Mouse (Mus musculus): ENCODE measurements around the gene Tle4. TPM values are rescaled to one million over a fixed set of nuclear protein-coding genes. Genes with fewer than 3 reads are reported as not detected.

The Tle4 gene
- polyA plus RNA-seq, 1 experiment from 2014 or later = 44.7 TPM

- Histone ChIP-seq H3K27ac (ENCODE audit: low read depth, low read length) (peak overlapping the region; percentile 99), H3K9ac (ENCODE audit: low read length) (peak overlapping the region; percentile 87), H3K36me3 (ENCODE audit: control insufficient read depth, insufficient read depth, low read length) (no peaks in the 10 kb centered on the region), H3K4me3 (ENCODE audit: low read depth, low read length) (peak overlapping the region; percentile 89), H3K9me3 (ENCODE audit: control insufficient read depth, low read length) (no peaks in the 10 kb centered on the region), H3K4me1 (replicated peaks; ENCODE audit: control insufficient read depth, insufficient read depth, low read length) (peaks cover 13% of the 10 kb centered on the region), H3K4me2 (ENCODE audit: low read depth, low read length, severe bottlenecking) (peak overlapping the region; percentile 54), H3K27me3 (ENCODE audit: control insufficient read depth, insufficient read depth, low read length) (no peaks in the 10 kb centered on the region)
- 0% methylated on average over 12 of the region's 12 CpGs for WGBS
- ATAC-seq (replicated peaks; ENCODE audit: low FRiP score) (no peak), DNase-seq (ENCODE audit: low spot score) (no peak)
These were observed 1.4 kb downstream of the Tle4 start for GRCm38 (mm10) chr19:14596358-14596940.

DNA sequence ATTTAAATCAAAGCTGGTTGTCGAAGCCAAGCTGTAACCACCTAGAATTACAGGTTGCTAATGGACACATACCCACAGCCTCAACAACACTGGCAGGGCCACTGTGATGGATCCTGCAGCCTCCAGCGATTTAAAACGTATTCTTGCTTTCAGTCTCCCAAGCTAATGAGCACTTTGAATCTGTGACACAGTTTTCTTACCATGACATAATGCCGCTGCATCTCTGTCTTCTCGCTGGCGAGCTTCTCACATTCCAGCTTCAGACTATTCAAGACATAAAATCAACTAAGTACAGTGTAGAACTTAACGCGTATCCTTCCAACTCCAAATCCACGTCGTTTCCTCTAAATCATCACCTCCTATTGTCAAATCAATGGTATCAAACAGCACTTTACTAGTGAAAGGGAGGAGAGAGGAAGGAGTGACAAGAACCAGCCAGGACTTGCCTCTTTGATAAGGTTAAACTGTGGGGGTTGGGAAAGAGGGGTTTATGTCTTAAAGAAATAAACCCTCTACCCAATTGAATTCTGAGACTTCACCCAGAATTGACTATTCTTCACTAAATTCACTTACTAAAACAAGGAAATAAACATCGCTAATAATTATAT lies 2.4 kb downstream of the Tle4 start:
- H3K27me3 ChIP-seq (ENCODE audit: control insufficient read depth, insufficient read depth, low read length) = no peaks in the 10 kb centered on the region
- H3K4me2 ChIP-seq (ENCODE audit: low read depth, low read length, severe bottlenecking) = peak overlapping the region; percentile 54
- H3K9ac ChIP-seq (ENCODE audit: low read length) = peak overlapping the region; percentile 48
- H3K4me1 ChIP-seq (replicated peaks; ENCODE audit: control insufficient read depth, insufficient read depth, low read length) = peaks cover 13% of the 10 kb centered on the region
- 11% methylated on average over 11 of the region's 11 CpGs for WGBS
- no peaks in the 10 kb centered on the region for H3K36me3 ChIP-seq (ENCODE audit: control insufficient read depth, insufficient read depth, low read length)
- H3K27ac ChIP-seq (ENCODE audit: low read depth, low read length) = no peak overlapping the region
- peak; percentile 54 for DNase-seq (ENCODE audit: low spot score)
- H3K9me3 ChIP-seq (ENCODE audit: control insufficient read depth, low read length) = no peaks in the 10 kb centered on the region
- peak overlapping the region; percentile 89 for H3K4me3 ChIP-seq (ENCODE audit: low read depth, low read length)
- ATAC-seq (replicated peaks; ENCODE audit: low FRiP score) = no peak

DNA sequence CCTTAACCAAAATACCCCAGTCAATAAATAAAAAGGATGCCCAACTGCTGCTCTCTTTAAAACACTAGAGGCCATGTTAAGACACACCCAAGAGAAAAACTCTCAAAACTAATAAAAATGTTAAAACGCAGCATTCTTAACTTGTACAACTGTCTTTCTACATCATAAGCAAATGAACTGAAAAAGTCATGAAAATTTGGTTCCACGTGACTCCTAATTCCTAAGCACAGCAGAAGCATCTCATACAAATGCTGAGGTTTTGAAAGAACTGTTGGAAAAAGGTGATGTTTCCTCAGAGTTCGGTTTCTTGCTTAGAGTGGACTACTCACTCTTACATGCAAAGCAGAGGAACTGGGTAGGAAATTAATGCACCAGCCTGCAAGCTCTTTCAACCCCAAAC lies 3.3 kb downstream of the Tle4 start:
- Histone ChIP-seq H3K36me3 (ENCODE audit: control insufficient read depth, insufficient read depth, low read length) (no peaks in the 10 kb centered on the region; the same call in 1 of the 2 replicates), H3K27me3 (ENCODE audit: control insufficient read depth, insufficient read depth, low read length) (no peaks in the 10 kb centered on the region), H3K4me1 (replicated peaks; ENCODE audit: control insufficient read depth, insufficient read depth, low read length) (peaks cover 12% of the 10 kb centered on the region), H3K4me3 (ENCODE audit: low read depth, low read length) (peak overlapping the region; percentile 89), H3K27ac (ENCODE audit: low read depth, low read length) (no peak overlapping the region), H3K9ac (ENCODE audit: low read length) (peak overlapping the region; percentile 39), H3K9me3 (ENCODE audit: control insufficient read depth, low read length) (no peaks in the 10 kb centered on the region), H3K4me2 (ENCODE audit: low read depth, low read length, severe bottlenecking) (peak overlapping the region; percentile 54)
- DNase-seq (ENCODE audit: low spot score) (no peak), ATAC-seq (replicated peaks; ENCODE audit: low FRiP score) (no peak)
- 58% methylated on average over 3 of the region's 3 CpGs for WGBS

GRCm38 (mm10) chr19:14591809-14592535 lies 5.9 kb downstream of the Tle4 start:
- no peak for ATAC-seq (replicated peaks; ENCODE audit: low FRiP score)
- H3K4me1 ChIP-seq (replicated peaks; ENCODE audit: control insufficient read depth, insufficient read depth, low read length) = peaks cover 18% of the 10 kb centered on the region
- H3K36me3 ChIP-seq (ENCODE audit: control insufficient read depth, insufficient read depth, low read length) = no peaks in the 10 kb centered on the region; the same call in 1 of the 2 replicates
- no peaks in the 10 kb centered on the region for H3K9me3 ChIP-seq (ENCODE audit: control insufficient read depth, low read length)
- H3K4me2 ChIP-seq (ENCODE audit: low read depth, low read length, severe bottlenecking) = peak overlapping the region; percentile 18; the same call in 1 of the 2 replicates
- no peak overlapping the region for H3K27ac ChIP-seq (ENCODE audit: low read depth, low read length)
- H3K27me3 ChIP-seq (ENCODE audit: control insufficient read depth, insufficient read depth, low read length) = no peaks in the 10 kb centered on the region
- H3K9ac ChIP-seq (ENCODE audit: low read length) = no peak overlapping the region
- no peak overlapping the region for H3K4me3 ChIP-seq (ENCODE audit: low read depth, low read length)
- DNase-seq (ENCODE audit: low spot score) = no peak
- WGBS = 55% methylated on average over 10 of the region's 10 CpGs

- no peaks in the 10 kb centered on the region for H3K9me3 ChIP-seq (ENCODE audit: control insufficient read depth, low read length)
- 31% methylated on average over 7 of the region's 7 CpGs for WGBS
- no peak overlapping the region for H3K4me2 ChIP-seq (ENCODE audit: low read depth, low read length, severe bottlenecking)
- no peak overlapping the region for H3K4me3 ChIP-seq (ENCODE audit: low read depth, low read length)
- H3K9ac ChIP-seq (ENCODE audit: low read length) = no peak overlapping the region
- no peaks in the 10 kb centered on the region for H3K27me3 ChIP-seq (ENCODE audit: control insufficient read depth, insufficient read depth, low read length)
- ATAC-seq (replicated peaks; ENCODE audit: low FRiP score) (peak; percentile 51; the same call in 1 of the 2 replicates), DNase-seq (ENCODE audit: low spot score) (no peak)
- no peak overlapping the region for H3K27ac ChIP-seq (ENCODE audit: low read depth, low read length)
- H3K4me1 ChIP-seq (replicated peaks; ENCODE audit: control insufficient read depth, insufficient read depth, low read length) = peaks cover 18% of the 10 kb centered on the region
- no peaks in the 10 kb centered on the region; the same call in 1 of the 2 replicates for H3K36me3 ChIP-seq (ENCODE audit: control insufficient read depth, insufficient read depth, low read length)
These were observed 7.7 kb downstream of the Tle4 start for GRCm38 (mm10) chr19:14590154-14590553.

- no peak overlapping the region for H3K4me2 ChIP-seq (ENCODE audit: low read depth, low read length, severe bottlenecking)
- WGBS = 53% methylated on average over 3 of the region's 3 CpGs
- no peak overlapping the region for H3K4me3 ChIP-seq (ENCODE audit: low read depth, low read length)
- no peaks in the 10 kb centered on the region; the same call in 1 of the 2 replicates for H3K36me3 ChIP-seq (ENCODE audit: control insufficient read depth, insufficient read depth, low read length)
- no peak for ATAC-seq (replicated peaks; ENCODE audit: low FRiP score)
- DNase-seq (ENCODE audit: low spot score) = peak; percentile 50
- peaks cover 16% of the 10 kb centered on the region for H3K4me1 ChIP-seq (replicated peaks; ENCODE audit: control insufficient read depth, insufficient read depth, low read length)
- no peak overlapping the region for H3K27ac ChIP-seq (ENCODE audit: low read depth, low read length)
- H3K9me3 ChIP-seq (ENCODE audit: control insufficient read depth, low read length) = no peaks in the 10 kb centered on the region
- H3K27me3 ChIP-seq (ENCODE audit: control insufficient read depth, insufficient read depth, low read length) = no peaks in the 10 kb centered on the region
- H3K9ac ChIP-seq (ENCODE audit: low read length) = no peak overlapping the region
These were observed 9.4 kb downstream of the Tle4 start for GRCm38 (mm10) chr19:14588221-14589123.

DNA sequence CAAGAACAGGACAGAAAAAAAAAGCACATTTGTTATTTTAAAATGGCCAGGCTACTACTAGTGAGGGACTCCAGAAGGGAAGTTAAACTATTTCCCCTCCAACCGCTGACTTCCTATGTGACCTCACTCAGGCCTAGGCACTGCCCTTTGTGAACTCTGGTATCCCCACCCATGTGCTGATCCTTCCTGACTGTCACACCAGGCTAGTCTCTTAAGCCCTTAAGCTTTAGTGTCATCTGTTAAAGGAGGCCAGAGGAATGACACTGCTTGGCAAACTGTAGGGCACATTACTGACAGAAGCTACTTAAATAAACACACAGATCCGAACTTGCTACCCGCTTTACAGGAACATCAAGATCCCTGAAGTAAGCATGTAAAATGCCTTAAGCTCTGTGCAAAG lies 11.7 kb downstream of the Tle4 start:
- H3K27me3 ChIP-seq (ENCODE audit: control insufficient read depth, insufficient read depth, low read length) = no peaks in the 10 kb centered on the region
- H3K36me3 ChIP-seq (ENCODE audit: control insufficient read depth, insufficient read depth, low read length) = no peaks in the 10 kb centered on the region; the same call in 1 of the 2 replicates
- no peak overlapping the region for H3K9ac ChIP-seq (ENCODE audit: low read length)
- H3K4me3 ChIP-seq (ENCODE audit: low read depth, low read length) = no peak overlapping the region
- no peaks in the 10 kb centered on the region for H3K9me3 ChIP-seq (ENCODE audit: control insufficient read depth, low read length)
- no peak overlapping the region for H3K4me2 ChIP-seq (ENCODE audit: low read depth, low read length, severe bottlenecking)
- WGBS = 84% methylated on average over 3 of the region's 3 CpGs
- peaks cover 12% of the 10 kb centered on the region for H3K4me1 ChIP-seq (replicated peaks; ENCODE audit: control insufficient read depth, insufficient read depth, low read length)
- ATAC-seq (replicated peaks; ENCODE audit: low FRiP score) (no peak), DNase-seq (ENCODE audit: low spot score) (no peak)
- H3K27ac ChIP-seq (ENCODE audit: low read depth, low read length) = no peak overlapping the region

GRCm38 (mm10) chr19:14585731-14586130 lies 12.1 kb downstream of the Tle4 start:
- DNase-seq (ENCODE audit: low spot score) = no peak
- Histone ChIP-seq H3K4me2 (ENCODE audit: low read depth, low read length, severe bottlenecking) (no peak overlapping the region), H3K27me3 (ENCODE audit: control insufficient read depth, insufficient read depth, low read length) (no peaks in the 10 kb centered on the region), H3K4me3 (ENCODE audit: low read depth, low read length) (no peak overlapping the region), H3K9me3 (ENCODE audit: control insufficient read depth, low read length) (no peaks in the 10 kb centered on the region), H3K27ac (ENCODE audit: low read depth, low read length) (no peak overlapping the region), H3K4me1 (replicated peaks; ENCODE audit: control insufficient read depth, insufficient read depth, low read length) (peaks cover 12% of the 10 kb centered on the region), H3K36me3 (ENCODE audit: control insufficient read depth, insufficient read depth, low read length) (no peaks in the 10 kb centered on the region; the same call in 1 of the 2 replicates), H3K9ac (ENCODE audit: low read length) (no peak overlapping the region)
- WGBS = 88% methylated on average over 4 of the region's 4 CpGs
- ATAC-seq (replicated peaks; ENCODE audit: low FRiP score) = no peak
